Mouse (Mus musculus) myocyte (in vitro differentiated cells): ENCODE measurements around the gene Fgr. TPM values are rescaled to one million over a fixed set of nuclear protein-coding genes. Genes with fewer than 3 reads are reported as not detected.
A peak's percentile ranks its signal among the peaks of the same experiment; 100 is the strongest.

Source experiments
- H3K27me3 ChIP-seq: one replicate; pipeline ENCODE4 v1.6.1; 2011; ENCODE audit not compliant: control insufficient read depth, insufficient read depth, insufficient read length
- H3K36me3 ChIP-seq: one replicate; pipeline ENCODE4 v1.6.1; 2011; ENCODE audit not compliant: control insufficient read depth, insufficient read depth
- H3K4me2 ChIP-seq: one replicate; pipeline ENCODE4 v1.6.1; 2011; ENCODE audit warnings: low read depth, control low read depth
- H3K4me3 ChIP-seq: one replicate; pipeline ENCODE4 v1.5.1; 2011; ENCODE audit warnings: mild to moderate bottlenecking, control low read depth, moderate library complexity
- H3K79me2 ChIP-seq: one replicate; pipeline ENCODE4 v1.6.1; 2011; ENCODE audit not compliant: control insufficient read depth, insufficient read depth
- H3ac ChIP-seq: one replicate; pipeline ENCODE4 v1.6.1; 2011; ENCODE audit not compliant: control insufficient read depth, insufficient read length
- CEBPB ChIP-seq: IDR thresholded peaks from 2 replicates; pipeline ENCODE4 v1.6.1; 2011; ENCODE audit warnings: mild to moderate bottlenecking, moderate library complexity; ENCODE audit not compliant: poor library complexity, insufficient read depth, severe bottlenecking
- E2F4 ChIP-seq: IDR thresholded peaks from one replicate; pipeline ENCODE4 v1.6.1; 2011; ENCODE audit warnings: mild to moderate bottlenecking, control low read depth, moderate library complexity; ENCODE audit not compliant: insufficient read depth
- MAX ChIP-seq: IDR thresholded peaks from one replicate; pipeline ENCODE4 v1.6.1; 2011; ENCODE audit warnings: low read depth, mild to moderate bottlenecking, control low read depth
- MYOD1 ChIP-seq, 3 experiments: IDR thresholded peaks; one replicate each; pipeline ENCODE4 v1.6.1; 2011; ENCODE audit warnings: control low read depth in 2 of 3, low read depth in 2 of 3, mild to moderate bottlenecking in 2 of 3, moderate library complexity in 1 of 3; ENCODE audit not compliant: insufficient read length in 2 of 3, control insufficient read depth in 1 of 3
- MYOG ChIP-seq, 3 experiments: IDR thresholded peaks; one replicate each; pipeline ENCODE4 v1.6.1; 2011; ENCODE audit warnings: control low read depth in 2 of 3, low read depth in 2 of 3, mild to moderate bottlenecking in 2 of 3; ENCODE audit not compliant: insufficient read length in 2 of 3, control insufficient read depth in 1 of 3, insufficient read depth in 1 of 3
- POLR2A ChIP-seq: IDR thresholded peaks from one replicate; pipeline ENCODE4 v1.6.1; 2011; ENCODE audit warnings: low read depth, mild to moderate bottlenecking, control low read depth, moderate library complexity; ENCODE audit not compliant: insufficient read length
- POLR2AphosphoS2 ChIP-seq: IDR thresholded peaks from one replicate; pipeline ENCODE4 v1.6.1; 2011; ENCODE audit warnings: low read depth, control low read depth; ENCODE audit not compliant: insufficient read length
- REST ChIP-seq: IDR thresholded peaks from one replicate; pipeline ENCODE4 v1.6.1; 2011; ENCODE audit warnings: mild to moderate bottlenecking, control low read depth, moderate library complexity; ENCODE audit not compliant: insufficient read depth, insufficient read length
- SRF ChIP-seq: IDR thresholded peaks from one replicate; pipeline ENCODE4 v1.6.1; 2011; ENCODE audit warnings: low read depth; ENCODE audit not compliant: control insufficient read depth, insufficient read length
- TCF12 ChIP-seq: IDR thresholded peaks from one replicate; pipeline ENCODE4 v1.6.1; 2011; ENCODE audit warnings: mild to moderate bottlenecking, control low read depth; ENCODE audit not compliant: poor library complexity, insufficient read depth, severe bottlenecking
- TCF3 ChIP-seq: IDR thresholded peaks from one replicate; pipeline ENCODE4 v1.6.1; 2011; ENCODE audit warnings: low read depth, control low read depth; ENCODE audit not compliant: insufficient read length
- USF1 ChIP-seq: IDR thresholded peaks from one replicate; pipeline ENCODE4 v1.6.1; 2011; ENCODE audit warnings: low read depth, mild to moderate bottlenecking, control low read depth, moderate library complexity
- polyA plus RNA-seq: library from polyadenylated mRNA; unstranded; fragments of >200 nt; fragmentation: generic; extraction: Trizol; gene quantifications from one replicate; pipeline ENCODE4 v1.2.1, GENCODE M21; 2012; ENCODE audit warnings: missing spikeins

Gene Fgr
- polyA plus RNA-seq, 1 experiment: not detected

DNA sequence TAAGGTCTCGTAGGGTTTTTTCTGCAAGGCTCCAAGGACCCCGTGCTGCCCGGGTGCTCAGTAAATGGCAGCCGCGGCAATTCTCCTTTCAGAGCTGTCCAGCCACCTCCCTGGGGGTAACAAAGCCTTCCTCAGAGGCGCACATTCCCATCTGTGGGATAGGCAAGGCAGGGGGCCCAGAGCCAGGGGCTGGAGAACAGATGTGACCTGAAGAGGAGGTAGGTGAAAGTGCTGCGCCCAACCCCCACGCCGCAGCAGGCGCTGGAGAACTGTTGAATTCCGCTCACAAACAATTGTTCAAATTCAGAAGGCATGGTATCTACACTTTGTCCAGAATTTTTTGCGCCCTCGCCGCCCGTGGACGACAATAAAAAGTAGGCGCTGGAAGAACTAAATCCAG is 36.7 kb downstream of the Fgr start:
- Histone ChIP-seq H3K27me3 (no peaks in the 10 kb centered on the region), H3K36me3 (no peaks in the 10 kb centered on the region), H3K79me2 (peaks cover 19% of the 10 kb centered on the region), H3ac (no peak overlapping the region), H3K4me2 (peak overlapping the region; percentile 89), H3K4me3 (peak overlapping the region; percentile 92)
- TF ChIP-seq MYOD1 (IDR thresholded peaks at IDR 0.05; ENCODE audit: control insufficient read depth in 1 of 3, insufficient read length in 2 of 3, low read depth in 2 of 3): no peak

GRCm38 (mm10) chr4:133011028-133011820 is 37.3 kb downstream of the Fgr start, which contains the start of gene Ahdc1:
TSS of gene Ahdc1 (plus strand) at chr4:133011260.
- TF ChIP-seq POLR2A (peak; percentile 96), MYOD1 (IDR thresholded peaks at IDR 0.05; ENCODE audit: control insufficient read depth in 1 of 3, insufficient read length in 2 of 3, low read depth in 2 of 3) (peak in 1 of 3 experiments; percentile 37), CEBPB (no peak), POLR2AphosphoS2 (peak; percentile 88), MYOG (IDR thresholded peaks at IDR 0.05; ENCODE audit: control insufficient read depth in 1 of 3, insufficient read depth in 1 of 3, insufficient read length in 2 of 3, low read depth in 2 of 3) (peak in 1 of 3 experiments; percentile 4)
- peak within 1 kb of the TSS; percentile 92 for H3K4me3 ChIP-seq
- H3K4me2 ChIP-seq: peak within 1 kb of the TSS; percentile 89

GRCm38 (mm10) chr4:133011821-133012775 is 38.2 kb downstream of the Fgr start:
- H3K4me2 ChIP-seq: no peak overlapping the region
- H3K27me3 ChIP-seq: no peaks in the 10 kb centered on the region
- H3K79me2 ChIP-seq: peaks cover 34% of the 10 kb centered on the region
- peak overlapping the region; percentile 93 for H3ac ChIP-seq
- TF ChIP-seq SRF (no peak), MYOG (IDR thresholded peaks at IDR 0.05; ENCODE audit: control insufficient read depth in 1 of 3, insufficient read depth in 1 of 3, insufficient read length in 2 of 3, low read depth in 2 of 3) (peak in 1 of 3 experiments; percentile 3), POLR2A (peak; percentile 24), POLR2AphosphoS2 (peak; percentile 57)
- H3K36me3 ChIP-seq: no peaks in the 10 kb centered on the region
- peak overlapping the region; percentile 92 for H3K4me3 ChIP-seq

More at GRCm38 (mm10) chr4:133011028-133011820, 37.3 kb downstream of the Fgr start, which contains the start of gene Ahdc1:
- Histone ChIP-seq H3K79me2 (peaks cover 25% of the 10 kb centered on the region), H3ac (peak within 1 kb of the TSS; percentile 93), H3K36me3 (no peaks in the 10 kb centered on the region), H3K27me3 (no peaks in the 10 kb centered on the region)

DNA sequence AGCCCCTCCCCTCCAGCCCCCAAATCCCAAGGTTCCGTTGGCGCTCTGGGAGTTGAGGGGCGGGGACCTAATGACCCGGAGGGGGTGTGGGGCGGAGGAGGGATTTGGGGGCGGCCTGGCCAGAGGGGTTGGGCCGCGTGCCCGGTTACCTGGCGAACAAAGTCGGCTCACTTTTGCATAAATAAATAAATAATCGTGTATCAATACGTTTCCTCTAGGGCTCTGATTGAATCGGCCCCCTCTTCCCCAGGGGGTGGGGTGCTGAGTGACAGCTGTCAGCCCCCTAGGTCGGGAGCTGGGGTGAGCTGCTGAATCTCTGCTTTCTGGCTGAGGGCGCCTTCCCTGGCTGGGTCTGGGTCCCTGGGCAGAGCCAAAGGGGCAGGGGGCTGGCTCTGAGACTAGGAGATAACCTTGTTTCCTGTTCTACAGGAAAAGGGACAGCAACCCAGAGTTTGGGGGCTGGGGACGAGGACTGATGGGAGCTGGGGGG is 38.9 kb downstream of the Fgr start:
- peak overlapping the region; percentile 62 for H3K4me2 ChIP-seq
- H3K79me2 ChIP-seq: peaks cover 41% of the 10 kb centered on the region
- H3K4me3 ChIP-seq: peak overlapping the region; percentile 92
- TF ChIP-seq MAX: no peak
- TF ChIP-seq TCF12: no peak
- no peak for TF ChIP-seq MYOG (IDR thresholded peaks at IDR 0.05; ENCODE audit: control insufficient read depth in 1 of 3, insufficient read depth in 1 of 3, insufficient read length in 2 of 3, low read depth in 2 of 3)
- TF ChIP-seq SRF: no peak
- no peak for TF ChIP-seq REST
- no peak for TF ChIP-seq POLR2A
- no peaks in the 10 kb centered on the region for H3K27me3 ChIP-seq
- H3K36me3 ChIP-seq: no peaks in the 10 kb centered on the region
- H3ac ChIP-seq: peak overlapping the region; percentile 93

- TF ChIP-seq POLR2AphosphoS2 (peak; percentile 84), REST (no peak), POLR2A (peak; percentile 92), USF1 (no peak), MAX (no peak), TCF12 (peak; percentile 73), MYOD1 (IDR thresholded peaks at IDR 0.05; ENCODE audit: control insufficient read depth in 1 of 3, insufficient read length in 2 of 3, low read depth in 2 of 3) (peak; percentile 45 to 100 (median 97)), SRF (peak; percentile 39), MYOG (IDR thresholded peaks at IDR 0.05; ENCODE audit: control insufficient read depth in 1 of 3, insufficient read depth in 1 of 3, insufficient read length in 2 of 3, low read depth in 2 of 3) (peak; percentile 5 to 88 (median 75)), CEBPB (no peak), TCF3 (peak; percentile 94), E2F4 (no peak)
- Histone ChIP-seq H3K79me2 (peaks cover 47% of the 10 kb centered on the region), H3K4me2 (peak overlapping the region; percentile 78), H3K4me3 (peak overlapping the region; percentile 92), H3K36me3 (peaks cover 2% of the 10 kb centered on the region), H3ac (peak overlapping the region; percentile 93), H3K27me3 (no peaks in the 10 kb centered on the region)
Observed at GRCm38 (mm10) chr4:133013266-133013891, 39.5 kb downstream of the Fgr start.
